Mouse (Mus musculus) forebrain, postnatal 0 days (tissue): ENCODE measurements around the gene Bsn. TPM values are rescaled to one million over a fixed set of nuclear protein-coding genes. Genes with fewer than 3 reads are reported as not detected.
"Not testable (repeated sequence)": the region's sequence is repeated elsewhere in the genome, so short reads cannot be mapped to it uniquely, and the experiment has no call there.

Experiments used
- ATAC-seq: fragments of 200-750 bp; cut with Nextera tagmentation; 2 replicates; pipeline ENCODE4 v1.8.0; 2017; ENCODE audit warnings: mild to moderate bottlenecking, moderate library complexity
- DNase-seq: peaks from one replicate; pipeline ENCODE4 v3.0.0-alpha.2; 2015
- H3K27ac ChIP-seq: fragments of 300-500 bp; sonication (generic); 2 replicates; pipeline ENCODE4 v1.5.1; 2014; ENCODE audit warnings: low read depth, mild to moderate bottlenecking, antibody characterized with exemption, low read length, moderate library complexity, mixed read lengths
- H3K27me3 ChIP-seq: fragments of 300-500 bp; sonication (generic); 2 replicates; pipeline ENCODE4 v1.6.1; 2014; ENCODE audit warnings: mild to moderate bottlenecking, low read length, mixed read lengths; ENCODE audit not compliant: insufficient read depth
- H3K36me3 ChIP-seq: fragments of 300-500 bp; sonication (generic); 2 replicates; pipeline ENCODE4 v1.6.1; 2014; ENCODE audit warnings: mild to moderate bottlenecking, moderate library complexity; ENCODE audit not compliant: insufficient read depth
- H3K4me1 ChIP-seq: fragments of 300-500 bp; sonication (generic); 2 replicates; pipeline ENCODE4 v1.6.1; 2014; ENCODE audit warnings: antibody characterized with exemption; ENCODE audit not compliant: insufficient read depth
- H3K4me2 ChIP-seq: fragments of 300-500 bp; sonication (generic); 2 replicates; pipeline ENCODE4 v1.6.1; 2014; ENCODE audit warnings: low read depth, mild to moderate bottlenecking, moderate library complexity
- H3K4me3 ChIP-seq: fragments of 300-500 bp; sonication (generic); 2 replicates; pipeline ENCODE4 v1.5.1; 2014; ENCODE audit warnings: low read depth, low read length, mixed read lengths
- H3K9ac ChIP-seq: fragments of 300-500 bp; sonication (generic); 2 replicates; pipeline ENCODE4 v1.6.1; 2014; ENCODE audit warnings: mild to moderate bottlenecking
- H3K9me3 ChIP-seq: fragments of 300-500 bp; sonication (generic); 2 replicates; pipeline ENCODE4 v1.6.1; 2016; ENCODE audit warnings: low read length
- CTCF ChIP-seq: sonication (generic); IDR thresholded peaks from 2 replicates; pipeline ENCODE4 v1.5.1; 2016; ENCODE audit warnings: antibody characterized with exemption, control low read depth, low read depth
- WGBS: fragments of 180-500 bp; shearing (Covaris S2); extraction: QIAGEN DNeasy Blood & Tissue Kit; methylation state at CpG from one replicate; pipeline ENCODE4 v1.1.7; 2014; 5-methylcytosine and 5-hydroxymethylcytosine counted together
- polyA plus RNA-seq: library from polyadenylated mRNA; unstranded; fragments of >200 nt; fragmentation: Nextera tagmentation; extraction: Ambion mirVana; gene quantifications from 2 replicates; pipeline ENCODE4 v1.2.1, GENCODE M21; 2015
- total RNA-seq: library from RNA; depleted of rRNA; stranded (reverse); fragments of >200 nt; gene quantifications from 2 replicates; pipeline ENCODE4 v1.2.3, GENCODE M21; 2014

The Bsn gene
- total and polyA plus RNA-seq, 2 experiments from 2014 or later: 5.5 to 34.1 TPM

DNA sequence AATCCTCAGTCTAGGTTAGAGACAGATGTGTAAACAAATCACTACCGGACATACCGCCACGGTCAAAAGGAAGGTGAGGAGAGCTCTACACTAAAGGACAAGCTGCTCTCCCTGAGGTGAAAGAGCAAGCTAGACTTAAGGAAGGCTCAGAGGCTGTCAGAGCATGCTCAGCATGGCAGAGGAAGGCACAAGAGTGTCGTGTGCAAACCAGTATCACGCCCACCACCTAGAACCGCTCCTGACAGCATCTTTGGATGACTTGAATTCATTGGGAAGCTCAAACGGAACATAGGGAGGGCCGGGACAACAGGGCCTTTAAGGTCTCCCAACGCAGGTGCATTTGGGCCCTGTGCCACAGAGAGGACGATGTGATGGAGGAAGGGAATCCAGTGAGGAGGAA is 48.8 kb downstream of the Bsn start:
- Histone ChIP-seq H3K4me3 (no peak overlapping the region), H3K4me2 (no peak overlapping the region), H3K27me3 (no peaks in the 10 kb centered on the region), H3K9me3 (no peaks in the 10 kb centered on the region), H3K36me3 (peaks cover 23% of the 10 kb centered on the region), H3K4me1 (no peaks in the 10 kb centered on the region), H3K27ac (no peak overlapping the region), H3K9ac (no peak overlapping the region)
- 91% methylated on average over 10 of the region's 10 CpGs for WGBS
- ATAC-seq: no peak
- DNase-seq: no peak
- TF ChIP-seq CTCF: no peak

DNA sequence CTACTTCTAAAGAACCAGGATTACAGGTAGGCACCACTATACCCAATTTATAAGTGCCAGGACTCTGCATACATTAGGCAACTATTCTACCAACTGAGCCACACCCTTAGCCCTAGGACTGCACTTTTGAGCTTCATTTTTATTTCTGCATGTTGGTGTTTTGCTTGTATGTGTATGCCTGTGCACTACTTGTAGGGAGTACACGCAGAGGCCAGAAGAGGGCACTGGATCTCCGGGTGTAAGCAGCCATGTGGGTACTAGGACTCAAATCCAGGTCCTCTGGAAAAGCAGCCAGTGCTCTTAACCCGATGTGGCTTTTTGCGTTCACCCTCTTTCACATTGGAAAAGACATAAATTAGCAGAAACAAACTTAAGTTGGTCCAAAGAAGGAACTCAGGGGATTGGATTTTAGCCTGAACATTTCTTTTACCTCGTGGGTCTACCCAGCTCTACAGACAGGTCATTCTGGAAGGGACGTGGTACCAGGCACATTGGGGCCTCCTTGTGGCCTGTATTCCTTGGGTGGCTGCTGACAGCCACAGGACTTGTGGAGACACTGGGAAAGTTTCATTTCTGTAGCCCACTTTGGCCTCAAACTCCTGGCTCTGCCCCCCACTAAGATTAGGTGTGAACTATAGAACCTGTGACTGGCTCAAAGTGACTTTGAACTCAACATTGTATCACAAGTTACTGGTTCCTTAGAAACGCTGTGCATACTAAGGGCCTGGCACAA is 50.1 kb downstream of the Bsn start:
- no peak for DNase-seq
- no peak for ATAC-seq
- Histone ChIP-seq H3K4me2 (no peak overlapping the region), H3K27me3 (no peaks in the 10 kb centered on the region), H3K9me3 (no peaks in the 10 kb centered on the region), H3K27ac (no peak overlapping the region), H3K4me1 (no peaks in the 10 kb centered on the region), H3K4me3 (no peak overlapping the region), H3K36me3 (peaks cover 23% of the 10 kb centered on the region), H3K9ac (no peak overlapping the region)
- TF ChIP-seq CTCF: peak; percentile 29; the same call in 1 of the 2 replicates
- 79% methylated on average over 7 of the region's 7 CpGs for WGBS

DNA sequence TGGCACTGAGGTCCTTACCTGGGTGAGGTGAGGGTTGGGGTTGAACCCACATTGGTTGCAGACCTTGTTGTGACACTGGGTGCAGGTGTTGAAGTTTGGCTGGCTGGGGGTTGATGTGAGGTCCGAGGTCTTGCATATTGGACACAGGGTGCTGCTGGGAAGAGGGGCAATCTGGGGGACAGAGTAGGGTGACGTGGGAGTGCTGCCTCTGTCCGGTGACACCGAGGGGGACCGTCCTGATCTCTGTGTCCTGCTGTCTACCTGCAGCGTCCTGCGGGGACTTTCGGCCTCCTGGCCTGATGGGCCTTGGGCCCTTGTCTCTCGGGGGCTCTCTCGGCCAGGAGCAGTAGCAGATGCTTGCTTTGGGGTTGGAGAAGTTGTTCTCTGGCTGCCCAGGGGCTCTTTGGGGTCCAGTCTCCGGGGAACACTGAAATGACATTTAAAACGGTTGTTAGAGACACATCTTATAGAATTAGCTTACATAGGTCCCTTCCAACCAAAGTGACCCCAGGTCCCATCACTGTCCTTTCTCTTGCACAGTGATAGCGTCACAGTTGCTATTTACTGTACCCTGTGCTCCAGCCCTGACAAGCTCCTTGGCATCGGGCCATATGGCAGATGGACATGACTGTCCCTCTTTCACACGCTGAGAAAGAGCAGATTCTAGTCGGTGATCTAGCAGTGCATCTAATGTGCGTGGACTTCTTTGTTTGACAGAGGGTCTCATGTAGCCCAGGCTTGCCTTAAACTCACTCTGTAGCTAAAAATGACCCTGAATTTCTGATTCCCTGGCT is 50.8 kb downstream of the Bsn start:
- TF ChIP-seq CTCF: no peak
- Histone ChIP-seq H3K27ac (no peak overlapping the region), H3K9ac (no peak overlapping the region), H3K27me3 (no peaks in the 10 kb centered on the region), H3K9me3 (no peaks in the 10 kb centered on the region), H3K4me1 (no peaks in the 10 kb centered on the region), H3K4me3 (no peak overlapping the region), H3K4me2 (no peak overlapping the region), H3K36me3 (peaks cover 23% of the 10 kb centered on the region)
- ATAC-seq (no peak), DNase-seq (no peak)
- WGBS: 83% methylated on average over 17 of the region's 17 CpGs

DNA sequence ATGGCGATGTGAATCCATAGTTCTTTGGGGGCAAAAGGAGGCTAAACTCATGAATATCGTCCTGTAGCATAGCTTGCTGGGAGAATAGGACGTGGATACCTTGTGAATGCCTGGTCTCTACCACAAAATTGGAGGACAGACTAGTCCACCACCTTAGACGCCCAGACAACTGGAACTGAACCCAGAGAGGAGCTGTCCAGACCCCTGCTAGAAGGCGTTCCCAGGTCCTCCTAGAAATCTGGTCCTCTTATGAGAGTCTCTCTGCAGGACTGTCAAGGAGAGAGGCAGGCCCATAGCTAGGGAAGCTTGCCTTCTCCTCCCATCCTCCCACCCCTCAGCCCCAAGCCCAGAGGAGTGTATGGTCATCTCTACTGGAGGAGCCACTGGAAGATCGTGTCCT is 52.1 kb downstream of the Bsn start:
- Histone ChIP-seq H3K27ac (no peak overlapping the region), H3K4me3 (no peak overlapping the region), H3K9me3 (no peaks in the 10 kb centered on the region), H3K4me1 (no peaks in the 10 kb centered on the region), H3K36me3 (peaks cover 23% of the 10 kb centered on the region), H3K27me3 (no peaks in the 10 kb centered on the region), H3K9ac (no peak overlapping the region), H3K4me2 (no peak overlapping the region)
- no peak for ATAC-seq
- WGBS: 77% methylated on average over 6 of the region's 6 CpGs
- DNase-seq: no peak
- TF ChIP-seq CTCF: no peak

- H3K27me3 ChIP-seq: no peaks in the 10 kb centered on the region
- peaks cover 23% of the 10 kb centered on the region for H3K36me3 ChIP-seq
- no peak overlapping the region for H3K27ac ChIP-seq
- WGBS: 65% methylated on average over 17 of the region's 17 CpGs
- H3K9ac ChIP-seq: no peak overlapping the region
- no peaks in the 10 kb centered on the region for H3K9me3 ChIP-seq
- no peak overlapping the region for H3K4me2 ChIP-seq
- H3K4me1 ChIP-seq: no peaks in the 10 kb centered on the region
- TF ChIP-seq CTCF: no peak
- H3K4me3 ChIP-seq: no peak overlapping the region
- ATAC-seq (no peak), DNase-seq (no peak)
Measured at GRCm38 (mm10) chr9:108137523-108137922, 52.7 kb downstream of the Bsn start.

DNA sequence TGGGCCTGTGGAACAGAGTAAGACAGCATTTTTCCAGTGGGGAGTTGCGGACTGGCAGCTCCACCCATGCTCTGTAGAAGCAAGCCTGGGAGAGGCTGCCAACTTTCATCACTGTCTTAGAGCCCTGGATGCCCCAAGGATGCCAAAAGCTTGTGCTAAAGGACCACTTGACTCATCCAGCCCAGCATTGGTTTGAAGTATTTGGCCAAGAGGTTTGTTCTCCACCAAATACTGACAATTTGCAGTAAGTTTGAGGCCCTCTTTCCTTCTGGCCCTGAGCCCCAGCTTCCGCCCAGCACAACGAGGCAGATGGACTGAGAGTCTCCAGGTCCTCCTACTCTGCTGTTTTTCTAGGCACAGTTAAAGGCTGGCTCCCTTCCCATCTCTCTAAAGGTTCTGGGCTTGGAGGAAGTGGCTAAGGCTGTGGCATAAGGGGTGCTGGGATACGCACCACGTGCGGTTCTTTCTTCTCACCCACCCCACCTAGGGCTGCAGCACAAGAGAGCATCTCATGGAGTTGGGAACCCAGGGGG is 53.2 kb downstream of the Bsn start:
- Histone ChIP-seq H3K36me3 (peaks cover 23% of the 10 kb centered on the region), H3K4me3 (no peak overlapping the region), H3K4me1 (no peaks in the 10 kb centered on the region), H3K9me3 (no peaks in the 10 kb centered on the region), H3K27me3 (no peaks in the 10 kb centered on the region), H3K27ac (no peak overlapping the region), H3K9ac (no peak overlapping the region), H3K4me2 (no peak overlapping the region)
- ATAC-seq: peak; percentile 23; the same call in 1 of the 2 replicates
- WGBS: 67% methylated on average over 6 of the region's 6 CpGs
- no peak for DNase-seq
- TF ChIP-seq CTCF: no peak

- peak; percentile 50 for TF ChIP-seq CTCF
- H3K4me2 ChIP-seq: no peak overlapping the region
- H3K9me3 ChIP-seq: no peaks in the 10 kb centered on the region
- DNase-seq: no peak
- WGBS: 39% methylated on average over 1 of the region's 1 CpGs
- H3K4me3 ChIP-seq: no peak overlapping the region
- no peak overlapping the region for H3K27ac ChIP-seq
- no peaks in the 10 kb centered on the region for H3K27me3 ChIP-seq
- ATAC-seq: no peak
- no peaks in the 10 kb centered on the region for H3K4me1 ChIP-seq
- H3K36me3 ChIP-seq: peaks cover 23% of the 10 kb centered on the region
- no peak overlapping the region for H3K9ac ChIP-seq
Measured at GRCm38 (mm10) chr9:108136225-108136624, 54.0 kb downstream of the Bsn start.

- H3K4me3 ChIP-seq, H3K4me2 ChIP-seq, DNase-seq, ATAC-seq, H3K9ac ChIP-seq, H3K9me3 ChIP-seq, H3K4me1 ChIP-seq, H3K27ac ChIP-seq, H3K27me3 ChIP-seq: not testable (repeated sequence)
- 92% methylated on average over 3 of the region's 3 CpGs for WGBS
- H3K36me3 ChIP-seq: peaks cover 23% of the 10 kb centered on the region
Measured at GRCm38 (mm10) chr9:108135679-108136078, 54.5 kb downstream of the Bsn start.
